Mouse (Mus musculus) lung, adult 2 months (tissue): Measurements from ENCODE around the gene Fut1.

Source experiments
- CTCF ChIP-seq: fragments of 200-500 bp; IDR thresholded peaks from 2 replicates; pipeline ENCODE4 v1.5.1; 2011; ENCODE audit warnings: mild to moderate bottlenecking, low read length, control low read depth; ENCODE audit not compliant: insufficient read depth
- POLR2A ChIP-seq: fragments of 200-500 bp; IDR thresholded peaks from 2 replicates; pipeline ENCODE4 v1.6.1; 2011; ENCODE audit warnings: low read depth, mild to moderate bottlenecking, control low read depth, low read length, borderline replicate concordance; ENCODE audit errors: extremely low read depth

DNA sequence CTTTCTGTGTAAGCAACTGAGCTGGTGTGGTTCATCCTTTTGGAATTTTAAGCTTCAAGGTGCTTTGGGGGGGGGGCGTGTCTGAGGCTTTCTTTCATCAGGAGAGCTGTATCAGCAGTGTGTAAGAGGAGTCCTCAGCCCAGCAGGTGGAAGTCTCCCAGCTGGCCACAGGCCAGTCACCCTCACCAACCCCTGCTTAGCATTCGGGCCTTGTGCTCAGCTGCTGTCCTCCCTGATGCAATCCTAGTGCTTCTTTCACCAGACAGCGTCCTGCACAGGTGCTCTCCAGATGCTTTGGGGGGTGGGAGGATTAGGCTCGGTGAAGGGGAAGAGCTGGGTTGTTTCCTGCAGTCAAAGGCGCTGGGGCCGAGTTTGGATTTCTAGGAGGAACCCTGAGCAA is 812 bp upstream of the Fut1 start:
- TF ChIP-seq POLR2A (no peak), CTCF (no peak)
